Mouse (Mus musculus): Measurements from ENCODE around the gene Amotl1. TPM values are rescaled to one million over a fixed set of nuclear protein-coding genes. Genes with fewer than 3 reads are reported as not detected.

Amotl1 gene
- polyA plus RNA-seq, 1 experiment from 2014 or later: 9.4 TPM

GRCm38 (mm10) chr9:14662876-14663275, 18.0 kb upstream of the Amotl1 start:
- H3K9ac ChIP-seq (replicated peaks): no peak overlapping the region
- no peaks in the 10 kb centered on the region for H3K36me3 ChIP-seq
- H3K27me3 ChIP-seq: no peaks in the 10 kb centered on the region
- no peak for ATAC-seq (replicated peaks)
- H3K27ac ChIP-seq (replicated peaks): no peak overlapping the region
- no peaks in the 10 kb centered on the region for H3K4me1 ChIP-seq
- no peaks in the 10 kb centered on the region for H3K9me3 ChIP-seq
- 63% methylated on average over 7 of the region's 7 CpGs for WGBS
- no peak overlapping the region for H3K4me2 ChIP-seq (replicated peaks)
- H3K4me3 ChIP-seq: no peak overlapping the region

- 85% methylated on average over 9 of the region's 9 CpGs for WGBS
- ATAC-seq (replicated peaks): no peak
- no peak overlapping the region for H3K27ac ChIP-seq (replicated peaks)
- no peaks in the 10 kb centered on the region for H3K4me1 ChIP-seq
- no peak overlapping the region for H3K4me2 ChIP-seq (replicated peaks)
- H3K27me3 ChIP-seq: no peaks in the 10 kb centered on the region
- no peak overlapping the region for H3K4me3 ChIP-seq
- H3K9me3 ChIP-seq: no peaks in the 10 kb centered on the region
- no peak overlapping the region for H3K9ac ChIP-seq (replicated peaks)
- H3K36me3 ChIP-seq: no peaks in the 10 kb centered on the region
Observed at GRCm38 (mm10) chr9:14662138-14662537, 17.3 kb upstream of the Amotl1 start.

DNA sequence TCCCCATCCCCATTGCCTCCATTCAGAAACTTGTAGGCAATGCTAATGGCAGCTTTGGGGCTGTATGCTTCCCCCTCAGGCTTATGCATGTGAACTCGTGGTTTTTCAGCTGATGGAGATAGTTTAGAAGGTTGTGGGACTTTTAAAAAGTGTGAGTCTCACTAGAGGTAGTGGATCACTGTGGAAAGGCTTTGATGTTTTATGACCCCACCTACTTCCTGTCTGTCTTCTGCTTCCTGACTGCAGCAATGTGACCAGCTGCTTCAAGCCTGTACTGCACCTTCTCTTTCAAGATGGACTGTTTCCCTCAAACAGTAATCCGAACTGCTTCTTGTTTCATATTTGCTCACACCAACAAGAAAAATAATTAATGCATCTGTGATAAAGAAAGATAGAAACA, 13.1 kb upstream of the Amotl1 start:
- Histone ChIP-seq H3K27me3 (no peaks in the 10 kb centered on the region), H3K9ac (replicated peaks) (no peak overlapping the region), H3K4me2 (replicated peaks) (no peak overlapping the region), H3K9me3 (no peaks in the 10 kb centered on the region), H3K4me3 (no peak overlapping the region), H3K36me3 (no peaks in the 10 kb centered on the region), H3K4me1 (no peaks in the 10 kb centered on the region), H3K27ac (replicated peaks) (no peak overlapping the region)
- WGBS: 55% methylated on average over 2 of the region's 2 CpGs
- ATAC-seq (replicated peaks): no peak

DNA sequence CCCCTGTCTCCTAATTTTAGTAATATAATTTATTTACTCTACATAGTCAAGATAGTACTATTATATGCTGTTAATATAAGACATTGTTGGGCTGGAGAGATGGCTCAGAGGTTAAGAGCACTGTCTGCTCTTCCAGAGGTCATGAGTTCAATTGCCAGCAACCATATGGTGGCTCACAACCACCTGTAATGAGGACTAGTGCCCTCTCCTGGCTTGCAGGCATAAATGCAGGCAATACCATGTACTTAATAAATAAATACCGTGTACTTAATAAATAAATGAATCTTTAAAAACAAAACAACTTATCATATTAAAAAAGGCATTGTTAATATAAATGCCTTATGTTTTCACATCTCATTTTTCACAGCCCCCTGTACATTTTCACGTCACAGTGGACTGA, 9.2 kb upstream of the Amotl1 start:
- H3K4me2 ChIP-seq (replicated peaks): no peak overlapping the region
- no peaks in the 10 kb centered on the region for H3K9me3 ChIP-seq
- ATAC-seq (replicated peaks): no peak
- 75% methylated on average over 2 of the region's 2 CpGs for WGBS
- H3K27me3 ChIP-seq: no peaks in the 10 kb centered on the region
- H3K36me3 ChIP-seq: no peaks in the 10 kb centered on the region
- H3K4me3 ChIP-seq: no peak overlapping the region
- H3K27ac ChIP-seq (replicated peaks): no peak overlapping the region
- H3K4me1 ChIP-seq: no peaks in the 10 kb centered on the region
- H3K9ac ChIP-seq (replicated peaks): no peak overlapping the region

DNA sequence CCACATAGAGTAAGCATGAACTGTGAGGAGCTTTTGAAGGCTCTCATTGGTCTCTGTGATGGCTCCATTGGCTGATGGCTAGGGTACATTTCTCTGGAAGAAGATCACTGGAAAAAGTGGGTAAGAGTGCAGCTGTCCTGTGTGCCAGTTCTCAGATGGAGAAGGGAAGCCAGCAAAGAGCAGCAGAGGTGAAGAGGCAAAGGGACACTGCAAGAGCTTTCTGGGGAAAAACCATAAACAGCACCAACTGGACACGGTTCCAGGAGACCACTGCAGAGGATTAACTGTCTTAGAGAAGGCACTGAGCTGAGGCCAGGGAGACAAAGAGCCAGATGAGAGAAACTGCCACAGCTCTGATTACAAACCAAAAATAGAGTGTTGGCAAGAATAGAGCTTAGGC, 7.9 kb upstream of the Amotl1 start:
- H3K27ac ChIP-seq (replicated peaks): no peak overlapping the region
- ATAC-seq (replicated peaks): no peak
- no peaks in the 10 kb centered on the region for H3K9me3 ChIP-seq
- no peak overlapping the region for H3K4me3 ChIP-seq
- 64% methylated on average over 1 of the region's 1 CpGs for WGBS
- H3K4me1 ChIP-seq: no peaks in the 10 kb centered on the region
- no peaks in the 10 kb centered on the region for H3K36me3 ChIP-seq
- H3K9ac ChIP-seq (replicated peaks): no peak overlapping the region
- no peak overlapping the region for H3K4me2 ChIP-seq (replicated peaks)
- no peaks in the 10 kb centered on the region for H3K27me3 ChIP-seq

GRCm38 (mm10) chr9:14647849-14648248, 3.0 kb upstream of the Amotl1 start:
- WGBS: 88% methylated on average over 8 of the region's 8 CpGs
- Histone ChIP-seq H3K4me2 (replicated peaks) (no peak overlapping the region), H3K4me3 (no peak overlapping the region), H3K9ac (replicated peaks) (no peak overlapping the region), H3K4me1 (no peaks in the 10 kb centered on the region; the same call in 1 of the 2 replicates), H3K27me3 (no peaks in the 10 kb centered on the region), H3K9me3 (no peaks in the 10 kb centered on the region), H3K27ac (replicated peaks) (no peak overlapping the region), H3K36me3 (no peaks in the 10 kb centered on the region)
- no peak for ATAC-seq (replicated peaks)

DNA sequence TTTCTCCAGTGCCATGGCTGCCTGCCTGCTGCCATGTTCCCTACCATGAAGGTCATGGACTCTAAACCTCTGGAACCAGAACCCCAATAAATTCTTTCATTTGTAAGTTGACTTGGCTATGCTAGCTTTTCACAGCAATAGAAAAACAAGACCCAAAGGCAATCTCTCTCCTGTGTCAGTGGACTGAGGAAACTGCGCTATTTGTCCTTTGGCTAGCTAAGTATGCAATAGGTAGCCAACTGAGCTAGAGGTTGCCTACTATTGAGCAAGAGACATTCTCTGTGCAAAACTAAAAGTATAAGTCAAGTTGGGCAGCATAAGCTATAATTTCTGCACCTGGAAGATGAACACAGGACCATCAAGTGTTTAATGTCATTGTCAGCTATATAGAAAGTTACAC, 1.8 kb upstream of the Amotl1 start:
- 98% methylated on average over 1 of the region's 1 CpGs for WGBS
- ATAC-seq (replicated peaks): no peak

DNA sequence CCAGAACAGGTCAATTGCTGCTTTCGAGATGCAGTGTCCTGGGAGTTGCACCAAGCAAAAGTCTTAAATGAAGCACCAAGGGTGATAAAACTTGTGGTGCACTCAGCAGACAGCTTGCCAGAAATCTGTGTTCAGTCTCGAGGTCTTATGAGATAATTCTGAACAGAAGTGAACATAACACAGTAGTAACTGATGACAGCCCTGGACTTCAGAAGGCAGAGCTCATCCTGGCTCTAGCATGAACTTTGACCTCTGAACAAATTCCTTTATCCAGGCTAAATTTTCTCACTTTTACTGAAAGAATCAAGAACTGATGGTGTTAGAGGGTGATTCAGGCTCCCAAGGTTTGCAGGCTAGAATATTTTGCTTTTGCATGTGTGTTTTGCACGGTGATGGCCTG, 1.2 kb upstream of the Amotl1 start:
- H3K4me2 ChIP-seq (replicated peaks): no peak overlapping the region
- ATAC-seq (replicated peaks): no peak
- no peak overlapping the region for H3K9ac ChIP-seq (replicated peaks)
- no peaks in the 10 kb centered on the region; the same call in 1 of the 2 replicates for H3K4me1 ChIP-seq
- no peak overlapping the region for H3K27ac ChIP-seq (replicated peaks)
- WGBS: 87% methylated on average over 3 of the region's 3 CpGs
- no peaks in the 10 kb centered on the region for H3K9me3 ChIP-seq
- H3K36me3 ChIP-seq: no peaks in the 10 kb centered on the region
- no peaks in the 10 kb centered on the region for H3K27me3 ChIP-seq
- H3K4me3 ChIP-seq: no peak overlapping the region

More for the DNA sequence above, 1.8 kb upstream of the Amotl1 start:
- Histone ChIP-seq H3K9me3 (no peaks in the 10 kb centered on the region), H3K27me3 (no peaks in the 10 kb centered on the region), H3K4me2 (replicated peaks) (no peak overlapping the region), H3K27ac (replicated peaks) (no peak overlapping the region), H3K9ac (replicated peaks) (no peak overlapping the region), H3K36me3 (no peaks in the 10 kb centered on the region), H3K4me1 (no peaks in the 10 kb centered on the region; the same call in 1 of the 2 replicates), H3K4me3 (no peak overlapping the region)

- no peaks in the 10 kb centered on the region for H3K36me3 ChIP-seq
- H3K9me3 ChIP-seq: no peaks in the 10 kb centered on the region
- peak overlapping the region; percentile 23; the same call in 1 of the 2 replicates for H3K27ac ChIP-seq (replicated peaks)
- H3K4me3 ChIP-seq: no peak overlapping the region
- no peak overlapping the region for H3K4me2 ChIP-seq (replicated peaks)
- 53% methylated on average over 6 of the region's 6 CpGs for WGBS
- no peaks in the 10 kb centered on the region for H3K27me3 ChIP-seq
- H3K4me1 ChIP-seq: no peaks in the 10 kb centered on the region; the same call in 1 of the 2 replicates
- no peak for ATAC-seq (replicated peaks)
- no peak overlapping the region for H3K9ac ChIP-seq (replicated peaks)
Observed at GRCm38 (mm10) chr9:14643328-14643727, 1.5 kb downstream of the Amotl1 start.

- Histone ChIP-seq H3K9me3 (no peaks in the 10 kb centered on the region), H3K27ac (replicated peaks) (peak overlapping the region; percentile 23; the same call in 1 of the 2 replicates), H3K9ac (replicated peaks) (no peak overlapping the region), H3K36me3 (no peaks in the 10 kb centered on the region), H3K4me2 (replicated peaks) (no peak overlapping the region), H3K4me3 (no peak overlapping the region), H3K4me1 (no peaks in the 10 kb centered on the region; the same call in 1 of the 2 replicates), H3K27me3 (no peaks in the 10 kb centered on the region)
- WGBS: 26% methylated on average over 5 of the region's 5 CpGs
- peak; percentile 53 for ATAC-seq (replicated peaks)
Observed at GRCm38 (mm10) chr9:14642251-14643021, 2.4 kb downstream of the Amotl1 start.

GRCm38 (mm10) chr9:14641310-14642067, 3.4 kb downstream of the Amotl1 start:
- H3K27ac ChIP-seq (replicated peaks): no peak overlapping the region
- WGBS: 56% methylated on average over 7 of the region's 7 CpGs
- ATAC-seq (replicated peaks): peak; percentile 42

GRCm38 (mm10) chr9:14636244-14636643, 8.6 kb downstream of the Amotl1 start:
- 77% methylated on average over 3 of the region's 3 CpGs for WGBS
- Histone ChIP-seq H3K9ac (replicated peaks) (no peak overlapping the region), H3K4me2 (replicated peaks) (no peak overlapping the region), H3K27ac (replicated peaks) (no peak overlapping the region), H3K4me1 (peaks cover 6% of the 10 kb centered on the region; the same call in 1 of the 2 replicates), H3K36me3 (no peaks in the 10 kb centered on the region), H3K27me3 (no peaks in the 10 kb centered on the region; the same call in 1 of the 2 replicates), H3K4me3 (no peak overlapping the region), H3K9me3 (no peaks in the 10 kb centered on the region)
- ATAC-seq (replicated peaks): no peak

More at GRCm38 (mm10) chr9:14641310-14642067, 3.4 kb downstream of the Amotl1 start:
- Histone ChIP-seq H3K4me3 (no peak overlapping the region), H3K9me3 (no peaks in the 10 kb centered on the region), H3K9ac (replicated peaks) (no peak overlapping the region), H3K27me3 (no peaks in the 10 kb centered on the region), H3K4me1 (no peaks in the 10 kb centered on the region; the same call in 1 of the 2 replicates), H3K36me3 (no peaks in the 10 kb centered on the region), H3K4me2 (replicated peaks) (no peak overlapping the region)

Data from forebrain, embryonic 15.5 days (tissue).